Mouse (Mus musculus): ENCODE measurements around the gene Lypd6b.

Gene Lypd6b

GRCm38 (mm10) chr2:49871012-49871411 lies 83.5 kb downstream of the Lypd6b start:
- DNase-seq: no peak

- DNase-seq: no peak
Measured at GRCm38 (mm10) chr2:49880507-49880906, 93.0 kb downstream of the Lypd6b start.

GRCm38 (mm10) chr2:49881002-49881401 lies 93.5 kb downstream of the Lypd6b start:
- DNase-seq: no peak

- DNase-seq: no peak
Measured at GRCm38 (mm10) chr2:49882461-49882860, 95.0 kb downstream of the Lypd6b start.

GRCm38 (mm10) chr2:49883990-49884389 lies 96.5 kb downstream of the Lypd6b start:
- no peak for DNase-seq

- DNase-seq: no peak
Measured at GRCm38 (mm10) chr2:49886209-49886608, 98.7 kb downstream of the Lypd6b start.

GRCm38 (mm10) chr2:49888346-49888745 lies 100.9 kb downstream of the Lypd6b start:
- no peak for DNase-seq

GRCm38 (mm10) chr2:49890727-49891126 lies 103.2 kb downstream of the Lypd6b start:
- no peak for DNase-seq

- no peak for DNase-seq
Measured at GRCm38 (mm10) chr2:49909838-49910407, 122.4 kb downstream of the Lypd6b start.

- DNase-seq: no peak
Measured at GRCm38 (mm10) chr2:49911296-49912034, 124.0 kb downstream of the Lypd6b start.

- no peak for DNase-seq
Measured at GRCm38 (mm10) chr2:49912261-49912895, 124.9 kb downstream of the Lypd6b start.

GRCm38 (mm10) chr2:49917489-49917888 lies 130.0 kb downstream of the Lypd6b start:
- no peak for DNase-seq

- DNase-seq: no peak
Measured at GRCm38 (mm10) chr2:49918132-49918531, 130.6 kb downstream of the Lypd6b start.

GRCm38 (mm10) chr2:49918692-49919091 lies 131.2 kb downstream of the Lypd6b start:
- DNase-seq: no peak

- no peak for DNase-seq
Measured at GRCm38 (mm10) chr2:49921948-49922347, 134.5 kb downstream of the Lypd6b start.

- DNase-seq: no peak
Measured at GRCm38 (mm10) chr2:49922810-49923209, 135.3 kb downstream of the Lypd6b start.

- DNase-seq: no peak
Measured at GRCm38 (mm10) chr2:49926186-49926585, 138.7 kb downstream of the Lypd6b start.

- DNase-seq: no peak
Measured at GRCm38 (mm10) chr2:49927362-49927761, 139.9 kb downstream of the Lypd6b start.

GRCm38 (mm10) chr2:49929931-49930330 lies 142.4 kb downstream of the Lypd6b start:
- no peak for DNase-seq

GRCm38 (mm10) chr2:49937621-49938020 lies 150.1 kb downstream of the Lypd6b start:
- no peak for DNase-seq

GRCm38 (mm10) chr2:49938246-49938645 lies 150.8 kb downstream of the Lypd6b start:
- no peak for DNase-seq

GRCm38 (mm10) chr2:49940372-49940771 lies 152.9 kb downstream of the Lypd6b start:
- DNase-seq: no peak

GRCm38 (mm10) chr2:49942100-49942499 lies 154.6 kb downstream of the Lypd6b start:
- no peak for DNase-seq

- no peak for DNase-seq
Measured at GRCm38 (mm10) chr2:49951681-49952080, 164.2 kb downstream of the Lypd6b start.
